Mouse (Mus musculus) forebrain, embryonic 11.5 days (tissue): ENCODE measurements around the gene Catsper2. TPM values are rescaled to one million over a fixed set of nuclear protein-coding genes. Genes with fewer than 3 reads are reported as not detected.
"Not testable (repeated sequence)": the region's sequence is repeated elsewhere in the genome, so short reads cannot be mapped to it uniquely, and the experiment has no call there.

Source experiments
- ATAC-seq: fragments of 200-750 bp; cut with Nextera tagmentation; replicated peaks from 2 replicates; pipeline ENCODE4 v1.8.0; 2017; ENCODE audit warnings: moderate TSS enrichment; ENCODE audit not compliant: low FRiP score
- DNase-seq: peaks from one replicate; pipeline ENCODE4 v3.0.0-alpha.2; 2017; ENCODE audit warnings: low spot score
- H3K27ac ChIP-seq: fragments of 300-500 bp; sonication (generic); 2 replicates; pipeline ENCODE4 v1.5.1; 2014; ENCODE audit warnings: low read depth, low read length
- H3K27me3 ChIP-seq: fragments of 300-500 bp; sonication (generic); 2 replicates; pipeline ENCODE4 v1.6.1; 2014; ENCODE audit warnings: mild to moderate bottlenecking, low read length, mixed read lengths; ENCODE audit not compliant: control insufficient read depth, insufficient read depth
- H3K36me3 ChIP-seq: fragments of 300-500 bp; sonication (generic); 2 replicates; pipeline ENCODE4 v1.6.1; 2014; ENCODE audit warnings: mild to moderate bottlenecking, low read length, moderate library complexity, mixed read lengths; ENCODE audit not compliant: control insufficient read depth, insufficient read depth
- H3K4me1 ChIP-seq: fragments of 300-500 bp; sonication (generic); replicated peaks from 2 replicates; pipeline ENCODE4 v1.6.1; 2014; ENCODE audit warnings: low read length, mixed read lengths; ENCODE audit not compliant: control insufficient read depth, insufficient read depth
- H3K4me2 ChIP-seq: fragments of 300-500 bp; sonication (generic); 2 replicates; pipeline ENCODE4 v1.6.1; 2014; ENCODE audit warnings: low read depth, mild to moderate bottlenecking, low read length, moderate library complexity, mixed read lengths; ENCODE audit not compliant: severe bottlenecking
- H3K4me3 ChIP-seq: fragments of 300-500 bp; sonication (generic); 2 replicates; pipeline ENCODE4 v1.5.1; 2014; ENCODE audit warnings: low read depth, low read length
- H3K9ac ChIP-seq: fragments of 300-500 bp; sonication (generic); 2 replicates; pipeline ENCODE4 v1.6.1; 2014; ENCODE audit warnings: low read length
- H3K9me3 ChIP-seq: fragments of 300-500 bp; sonication (generic); 2 replicates; pipeline ENCODE4 v1.6.1; 2016; ENCODE audit warnings: low read length, mixed read lengths; ENCODE audit not compliant: control insufficient read depth
- WGBS: fragments of 180-500 bp; shearing (Covaris S2); extraction: QIAGEN DNeasy Blood & Tissue Kit; methylation state at CpG from one replicate; pipeline ENCODE4 v1.1.7; 2014; 5-methylcytosine and 5-hydroxymethylcytosine counted together
- polyA plus RNA-seq: library from polyadenylated mRNA; unstranded; fragments of >200 nt; fragmentation: Nextera tagmentation; extraction: Ambion mirVana; gene quantifications from 2 replicates; pipeline ENCODE4 v1.2.1, GENCODE M21; 2014

Gene Catsper2
- polyA plus RNA-seq, 1 experiment from 2014 or later, result 2.4 TPM

DNA sequence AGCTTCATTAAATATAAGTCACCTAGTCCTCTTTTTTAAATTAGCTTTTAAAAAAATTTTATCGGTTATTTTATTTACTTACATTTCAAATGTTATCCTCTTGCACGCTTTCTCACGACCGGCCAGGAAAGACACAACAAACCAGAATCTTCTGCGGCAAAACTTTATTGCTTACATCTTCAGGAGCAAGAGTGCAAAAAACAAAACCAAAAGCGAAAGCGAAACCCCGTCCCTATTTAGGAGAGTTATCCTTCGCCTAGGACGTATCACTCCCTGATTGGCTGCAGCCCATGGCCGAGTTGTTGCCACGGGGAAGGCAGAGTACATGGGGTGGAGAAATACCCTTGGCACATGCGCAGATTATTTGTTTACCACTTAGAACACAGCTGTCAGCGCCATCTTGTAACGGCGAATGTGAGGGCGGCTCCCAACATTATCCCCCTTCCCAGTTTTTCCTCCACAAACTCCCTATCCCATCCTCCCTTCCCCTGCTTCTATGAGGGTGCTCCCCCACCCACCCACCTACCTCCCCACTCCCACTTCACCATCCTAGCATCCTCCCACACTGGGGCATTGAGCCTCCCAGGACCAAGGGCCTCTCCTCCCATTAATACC lies 26.5 kb downstream of the Catsper2 start, which contains the start of gene Strc:
Strc (minus strand) TSS at position 208 of the 615 bp plus-strand sequence.
- H3K4me3 ChIP-seq, H3K9ac ChIP-seq, H3K4me1 ChIP-seq, DNase-seq, H3K27me3 ChIP-seq, H3K9me3 ChIP-seq, H3K27ac ChIP-seq, H3K36me3 ChIP-seq, H3K4me2 ChIP-seq, ATAC-seq: not testable (repeated sequence)
- WGBS, result 94% methylated on average over 15 of the region's 17 CpGs

DNA sequence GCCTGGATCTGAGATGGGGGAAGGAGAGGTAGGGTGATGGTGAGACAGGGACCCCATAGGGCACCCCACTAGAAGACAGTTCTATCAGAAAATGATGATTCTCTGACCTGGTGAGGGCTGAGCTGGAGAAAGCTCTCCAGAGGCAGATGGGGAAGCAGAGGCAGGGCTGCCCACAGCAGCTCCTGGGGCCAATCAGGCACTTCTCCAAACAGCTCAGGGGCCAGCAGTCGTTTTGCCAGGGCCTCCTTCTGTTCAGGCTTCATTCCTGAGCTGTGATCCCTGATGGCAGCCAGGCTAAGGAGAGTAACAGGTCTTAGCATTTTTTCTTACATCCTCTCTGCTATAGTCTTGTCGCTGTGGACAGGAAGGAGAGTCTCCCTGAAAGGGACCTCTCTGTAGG lies 38.8 kb downstream of the Catsper2 start:
- Histone ChIP-seq H3K27me3 (no peaks in the 10 kb centered on the region), H3K4me1 (no peaks in the 10 kb centered on the region), H3K27ac (no peak overlapping the region), H3K36me3 (no peaks in the 10 kb centered on the region), H3K9ac (no peak overlapping the region), H3K9me3 (no peaks in the 10 kb centered on the region), H3K4me3 (no peak overlapping the region), H3K4me2 (no peak overlapping the region)
- no peak for ATAC-seq
- DNase-seq, result no peak
- 67% methylated on average over 2 of the region's 2 CpGs for WGBS

DNA sequence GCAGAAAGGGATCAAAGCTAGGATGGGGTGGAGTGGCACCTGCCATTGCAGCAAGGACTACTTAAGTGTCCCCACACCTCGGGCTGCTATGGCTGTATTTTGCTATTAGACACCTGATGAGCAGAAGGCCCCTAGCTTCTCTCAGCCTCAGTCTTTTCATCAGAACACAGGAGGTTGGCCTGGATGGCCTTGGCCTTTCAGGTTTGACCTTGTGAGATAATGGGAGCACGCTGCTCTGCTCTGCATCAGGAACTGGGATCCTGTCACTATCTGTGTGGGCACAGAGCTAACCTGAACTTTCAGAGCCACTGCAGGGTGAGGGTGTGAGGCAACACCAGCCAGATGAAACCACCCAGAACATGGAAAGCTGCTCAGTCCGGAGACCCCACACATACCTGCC lies 41.3 kb downstream of the Catsper2 start:
- DNase-seq (no peak), ATAC-seq (no peak)
- no peaks in the 10 kb centered on the region for H3K27me3 ChIP-seq
- H3K4me3 ChIP-seq, result no peak overlapping the region
- H3K4me1 ChIP-seq, result no peaks in the 10 kb centered on the region
- H3K4me2 ChIP-seq, result no peak overlapping the region
- H3K9ac ChIP-seq, result no peak overlapping the region
- no peak overlapping the region for H3K27ac ChIP-seq
- no peaks in the 10 kb centered on the region for H3K9me3 ChIP-seq
- WGBS, result 81% methylated on average over 3 of the region's 3 CpGs
- H3K36me3 ChIP-seq, result no peaks in the 10 kb centered on the region

DNA sequence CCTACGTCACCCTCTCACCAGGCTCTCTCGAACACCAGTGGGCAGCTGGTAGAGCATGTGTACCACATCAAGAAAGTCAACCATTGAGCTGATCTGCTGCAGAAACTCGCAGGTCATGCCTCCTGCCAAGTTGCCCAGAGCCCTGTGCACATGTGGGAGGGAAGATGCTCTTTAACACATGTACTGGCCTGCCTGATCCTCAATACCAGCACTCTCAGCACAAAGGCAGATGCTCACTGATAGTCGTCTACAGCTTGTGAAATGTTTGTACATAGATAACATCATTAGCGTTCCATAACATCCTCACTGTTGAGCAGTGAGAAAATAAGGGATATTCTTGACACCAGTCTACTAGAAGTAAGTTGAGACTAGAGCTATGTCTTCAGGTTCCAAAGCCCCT lies 42.7 kb downstream of the Catsper2 start:
- Histone ChIP-seq H3K4me2 (no peak overlapping the region), H3K9me3 (no peaks in the 10 kb centered on the region), H3K27ac (no peak overlapping the region), H3K27me3 (no peaks in the 10 kb centered on the region), H3K36me3 (no peaks in the 10 kb centered on the region), H3K4me1 (no peaks in the 10 kb centered on the region), H3K4me3 (no peak overlapping the region), H3K9ac (no peak overlapping the region)
- DNase-seq, result no peak
- 87% methylated on average over 5 of the region's 5 CpGs for WGBS
- ATAC-seq, result no peak

- Histone ChIP-seq H3K27ac (no peak overlapping the region), H3K4me2 (no peak overlapping the region), H3K36me3 (no peaks in the 10 kb centered on the region), H3K4me3 (no peak overlapping the region), H3K27me3 (no peaks in the 10 kb centered on the region), H3K4me1 (no peaks in the 10 kb centered on the region), H3K9me3 (no peaks in the 10 kb centered on the region), H3K9ac (no peak overlapping the region)
- no peak for DNase-seq
- 90% methylated on average over 2 of the region's 2 CpGs for WGBS
- ATAC-seq, result no peak
Measured at GRCm38 (mm10) chr2:121368831-121369230, 44.8 kb downstream of the Catsper2 start.

DNA sequence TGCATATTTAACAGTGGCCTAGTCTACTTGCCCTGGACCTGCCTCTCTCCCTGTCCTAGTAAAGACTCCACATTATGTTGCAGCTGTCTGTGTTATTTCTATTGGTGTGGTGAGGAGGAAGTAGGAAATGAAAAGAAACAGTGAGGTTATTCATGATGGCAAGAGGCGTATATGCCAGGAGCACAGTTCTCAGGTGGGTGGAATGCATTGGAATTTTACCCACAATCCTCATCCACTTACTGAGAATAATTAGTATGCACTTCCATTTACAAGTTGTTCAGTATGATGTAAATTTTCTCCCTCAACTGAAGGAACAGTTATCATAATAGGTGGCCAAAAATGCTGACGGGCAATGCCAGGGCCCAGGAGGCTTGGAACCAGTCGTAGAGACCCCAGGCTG lies 49.9 kb downstream of the Catsper2 start:
- no peak overlapping the region for H3K27ac ChIP-seq
- H3K27me3 ChIP-seq, result no peaks in the 10 kb centered on the region
- H3K4me3 ChIP-seq, result no peak overlapping the region
- no peak for ATAC-seq
- no peaks in the 10 kb centered on the region for H3K9me3 ChIP-seq
- H3K36me3 ChIP-seq, result no peaks in the 10 kb centered on the region
- H3K4me2 ChIP-seq, result no peak overlapping the region
- no peak overlapping the region for H3K9ac ChIP-seq
- DNase-seq, result no peak
- peaks cover 2% of the 10 kb centered on the region; the same call in 1 of the 2 replicates for H3K4me1 ChIP-seq
- 88% methylated on average over 3 of the region's 3 CpGs for WGBS

- 44% methylated on average over 4 of the region's 4 CpGs for WGBS
- Histone ChIP-seq H3K9ac (no peak overlapping the region), H3K36me3 (no peaks in the 10 kb centered on the region), H3K4me1 (peaks cover 8% of the 10 kb centered on the region; the same call in 1 of the 2 replicates), H3K27me3 (peaks cover 6% of the 10 kb centered on the region; the same call in 1 of the 2 replicates), H3K4me3 (no peak overlapping the region), H3K4me2 (no peak overlapping the region), H3K9me3 (no peaks in the 10 kb centered on the region), H3K27ac (no peak overlapping the region)
- no peak for ATAC-seq
- DNase-seq, result no peak
Measured at GRCm38 (mm10) chr2:121359461-121359860, 54.1 kb downstream of the Catsper2 start.

GRCm38 (mm10) chr2:121358381-121358780 lies 55.2 kb downstream of the Catsper2 start:
- DNase-seq (peak; percentile 70), ATAC-seq (peak; percentile 25; the same call in 1 of the 2 replicates)
- Histone ChIP-seq H3K27me3 (peaks cover 6% of the 10 kb centered on the region; the same call in 1 of the 2 replicates), H3K4me1 (peaks cover 10% of the 10 kb centered on the region; the same call in 1 of the 2 replicates), H3K9me3 (no peaks in the 10 kb centered on the region), H3K4me3 (peak overlapping the region; percentile 30), H3K4me2 (peak overlapping the region; percentile 59), H3K27ac (no peak overlapping the region), H3K36me3 (no peaks in the 10 kb centered on the region), H3K9ac (peak overlapping the region; percentile 48)
- 0% methylated on average over 16 of the region's 16 CpGs for WGBS

GRCm38 (mm10) chr2:121357961-121358360 lies 55.6 kb downstream of the Catsper2 start:
- WGBS, result 8% methylated on average over 4 of the region's 4 CpGs
- Histone ChIP-seq H3K4me3 (peak overlapping the region; percentile 30; the same call in 1 of the 2 replicates), H3K27ac (no peak overlapping the region), H3K9ac (no peak overlapping the region; the same call in 1 of the 2 replicates), H3K4me1 (peaks cover 10% of the 10 kb centered on the region; the same call in 1 of the 2 replicates), H3K27me3 (peaks cover 6% of the 10 kb centered on the region; the same call in 1 of the 2 replicates), H3K36me3 (no peaks in the 10 kb centered on the region), H3K9me3 (no peaks in the 10 kb centered on the region), H3K4me2 (peak overlapping the region; percentile 59; the same call in 1 of the 2 replicates)
- ATAC-seq, result no peak
- DNase-seq, result no peak
